Mouse (Mus musculus): Measurements from ENCODE around the gene Cep19. TPM values are rescaled to one million over a fixed set of nuclear protein-coding genes. Genes with fewer than 3 reads are reported as not detected.
A peak's percentile ranks its signal among the peaks of the same experiment; 100 is the strongest.

The Cep19 gene
- polyA plus RNA-seq (2012; rRNA removed) (11.5 and 15.6 TPM in 2 replicates), polyA plus RNA-seq (2014; fragmentation: Nextera tagmentation; extraction: Ambion mirVana) (28.4 and 32.2 TPM in 2 replicates)

DNA sequence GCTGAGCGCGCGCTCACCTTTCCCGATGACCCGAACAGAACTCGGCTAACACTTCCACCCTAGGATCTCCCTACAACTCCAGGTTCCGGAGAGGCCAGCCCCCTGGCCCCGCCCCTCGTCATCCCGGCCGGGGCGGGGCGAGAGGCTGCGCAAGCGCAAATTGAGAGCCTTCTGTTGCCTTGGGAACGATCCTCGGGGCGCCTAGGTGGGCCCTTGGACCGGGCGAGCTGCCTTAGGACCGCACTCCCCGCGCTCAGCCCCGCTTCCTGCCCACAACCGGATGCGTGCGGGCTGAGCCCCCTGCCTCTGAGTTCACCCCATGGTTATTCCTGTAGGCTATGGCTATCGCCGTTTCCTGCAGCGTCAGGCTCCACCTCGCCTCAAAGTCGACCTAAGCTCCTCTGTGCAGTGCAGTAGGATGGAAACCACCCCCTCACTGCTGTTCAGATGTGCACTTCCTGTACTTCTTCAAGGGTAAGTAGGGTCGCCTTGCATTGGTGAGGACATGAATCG lies at the start of gene Cep19, which contains the start of gene Pigx:
TSS of gene Cep19 (plus strand) at position 163 of the 513 bp plus-strand sequence.
TSS of gene Pigx (minus strand) at position 103 of the 513 bp plus-strand sequence.
- peak within 1 kb of the TSS; percentile 79 for H3K27ac ChIP-seq (replicated peaks; ENCODE audit: low read depth, low read length)
- WGBS = 0% methylated on average over 29 of the region's 34 CpGs

DNA sequence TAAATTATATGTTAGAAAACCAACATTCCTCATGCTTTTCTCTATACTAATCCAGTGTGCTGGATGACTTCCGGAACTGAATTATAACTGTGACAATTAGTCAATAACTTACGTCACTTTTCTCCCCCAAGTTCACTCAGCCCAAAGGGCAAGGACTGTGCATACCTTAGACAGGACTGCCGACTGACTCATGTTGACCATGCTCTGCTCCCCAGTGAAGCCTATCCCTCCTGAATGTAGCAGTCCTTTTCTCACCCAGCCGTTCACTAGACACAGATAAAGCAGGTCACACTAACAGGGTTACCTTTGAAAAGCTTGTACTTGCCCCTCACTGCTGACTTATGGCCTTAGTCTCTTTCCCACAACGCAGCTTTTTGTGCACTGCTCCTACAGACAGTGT lies 40.8 kb upstream of the Cep19 start:
- Histone ChIP-seq H3K4me2 (replicated peaks; ENCODE audit: low read depth, low read length, severe bottlenecking) (no peak overlapping the region), H3K9me3 (ENCODE audit: control insufficient read depth, low read length) (no peaks in the 10 kb centered on the region), H3K27me3 (ENCODE audit: control insufficient read depth, insufficient read depth, low read length) (no peaks in the 10 kb centered on the region), H3K36me3 (ENCODE audit: control insufficient read depth, insufficient read depth, low read length) (no peaks in the 10 kb centered on the region), H3K9ac (ENCODE audit: low read depth, low read length, severe bottlenecking) (no peak overlapping the region), H3K27ac (replicated peaks; ENCODE audit: low read depth, low read length) (no peak overlapping the region), H3K4me1 (ENCODE audit: control insufficient read depth, insufficient read depth, low read length) (no peaks in the 10 kb centered on the region), H3K4me3 (replicated peaks; ENCODE audit: low read length) (no peak overlapping the region)
- no peak for DNase-seq (ENCODE audit: low spot score)
- WGBS = 87% methylated on average over 5 of the region's 5 CpGs
- ATAC-seq (ENCODE audit: low FRiP score, low read depth) = no peak
- no peak for TF ChIP-seq POLR2A (IDR thresholded peaks at IDR 0.05; ENCODE audit: borderline replicate concordance, extremely low read depth, insufficient read depth, insufficient read length)

More for the DNA sequence above, at the start of gene Cep19, which contains the start of gene Pigx:
- Histone ChIP-seq H3K4me1 (ENCODE audit: control insufficient read depth, insufficient read depth, low read length) (peaks cover 8% of the 10 kb centered on the region; the same call in 1 of the 2 replicates), H3K4me3 (replicated peaks; ENCODE audit: low read length) (peak within 1 kb of the TSS; percentile 98), H3K36me3 (ENCODE audit: control insufficient read depth, insufficient read depth, low read length) (peaks cover 22% of the 10 kb centered on the region), H3K9ac (ENCODE audit: low read depth, low read length, severe bottlenecking) (peak within 1 kb of the TSS; percentile 86), H3K9me3 (ENCODE audit: control insufficient read depth, low read length) (no peaks in the 10 kb centered on the region), H3K4me2 (replicated peaks; ENCODE audit: low read depth, low read length, severe bottlenecking) (peak within 1 kb of the TSS; percentile 74), H3K27me3 (ENCODE audit: control insufficient read depth, insufficient read depth, low read length) (no peaks in the 10 kb centered on the region)
- DNase-seq (ENCODE audit: low spot score) (peak; percentile 89), ATAC-seq (ENCODE audit: low FRiP score, low read depth) (peak; percentile 96)
- TF ChIP-seq POLR2A (IDR thresholded peaks at IDR 0.05; ENCODE audit: borderline replicate concordance, extremely low read depth, insufficient read depth, insufficient read length) = no peak; the same call in 1 of the 2 replicates

DNA sequence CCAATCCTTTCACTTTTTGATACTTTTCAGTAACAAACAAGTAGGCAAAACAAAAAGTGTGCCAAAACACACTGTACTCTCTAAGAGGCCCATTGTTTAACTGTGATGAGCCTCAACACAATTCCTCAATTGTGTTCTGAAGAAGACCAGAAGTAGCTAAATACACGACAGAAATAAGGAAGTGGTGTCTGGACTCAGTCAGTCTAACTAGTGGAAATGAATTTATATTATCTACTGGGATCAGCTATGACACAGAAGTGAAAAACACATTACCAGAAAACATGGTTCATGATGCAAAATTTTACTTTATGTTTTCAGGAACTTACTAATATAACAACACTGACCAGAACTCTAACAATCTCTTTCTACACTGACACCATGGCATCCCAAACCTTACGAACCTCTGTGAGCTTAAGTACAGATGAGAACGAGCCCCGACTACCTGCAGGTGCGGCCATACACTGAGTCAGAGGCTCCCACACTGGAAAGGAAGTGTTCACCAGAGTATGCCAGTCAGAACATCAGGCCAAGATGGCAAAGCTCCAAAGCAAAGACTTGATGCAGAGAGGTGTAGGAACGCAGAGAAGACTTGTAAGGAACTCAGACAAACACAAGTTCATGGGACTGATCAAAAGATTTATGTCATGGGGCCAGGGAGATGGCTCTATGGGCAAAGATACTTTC lies 39.6 kb upstream of the Cep19 start:
- WGBS = 77% methylated on average over 6 of the region's 6 CpGs
- Histone ChIP-seq H3K4me1 (ENCODE audit: control insufficient read depth, insufficient read depth, low read length) (no peaks in the 10 kb centered on the region), H3K9ac (ENCODE audit: low read depth, low read length, severe bottlenecking) (no peak overlapping the region), H3K4me2 (replicated peaks; ENCODE audit: low read depth, low read length, severe bottlenecking) (no peak overlapping the region), H3K4me3 (replicated peaks; ENCODE audit: low read length) (no peak overlapping the region), H3K36me3 (ENCODE audit: control insufficient read depth, insufficient read depth, low read length) (no peaks in the 10 kb centered on the region), H3K27me3 (ENCODE audit: control insufficient read depth, insufficient read depth, low read length) (no peaks in the 10 kb centered on the region), H3K9me3 (ENCODE audit: control insufficient read depth, low read length) (no peaks in the 10 kb centered on the region), H3K27ac (replicated peaks; ENCODE audit: low read depth, low read length) (no peak overlapping the region)
- ATAC-seq (ENCODE audit: low FRiP score, low read depth) (no peak), DNase-seq (ENCODE audit: low spot score) (no peak)
- TF ChIP-seq POLR2A (IDR thresholded peaks at IDR 0.05; ENCODE audit: borderline replicate concordance, extremely low read depth, insufficient read depth, insufficient read length) = no peak

DNA sequence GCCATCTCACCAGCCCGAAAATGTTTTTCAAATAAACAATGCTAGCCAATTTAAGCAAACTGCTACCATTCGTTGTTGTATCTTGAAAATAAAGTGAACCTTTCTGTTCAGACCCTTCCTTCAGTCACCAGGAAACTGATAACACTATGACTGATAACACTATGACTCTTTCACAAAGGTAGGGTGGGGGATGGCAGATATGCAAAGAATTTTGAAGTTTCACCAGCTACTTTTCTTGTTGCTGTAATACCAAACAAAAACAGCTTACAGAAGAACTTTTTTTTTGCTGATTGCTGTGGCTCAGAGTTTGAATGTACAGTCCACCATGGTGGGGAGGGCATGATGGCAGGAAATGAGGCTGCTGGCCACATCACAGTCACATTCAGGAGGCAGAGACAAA lies 37.4 kb upstream of the Cep19 start:
- H3K9ac ChIP-seq (ENCODE audit: low read depth, low read length, severe bottlenecking) = no peak overlapping the region
- H3K27me3 ChIP-seq (ENCODE audit: control insufficient read depth, insufficient read depth, low read length) = no peaks in the 10 kb centered on the region
- no peak overlapping the region for H3K4me3 ChIP-seq (replicated peaks; ENCODE audit: low read length)
- no peaks in the 10 kb centered on the region for H3K4me1 ChIP-seq (ENCODE audit: control insufficient read depth, insufficient read depth, low read length)
- no peak for DNase-seq (ENCODE audit: low spot score)
- 84% methylated on average over 2 of the region's 2 CpGs for WGBS
- no peak overlapping the region for H3K4me2 ChIP-seq (replicated peaks; ENCODE audit: low read depth, low read length, severe bottlenecking)
- no peak for TF ChIP-seq POLR2A (IDR thresholded peaks at IDR 0.05; ENCODE audit: borderline replicate concordance, extremely low read depth, insufficient read depth, insufficient read length)
- H3K36me3 ChIP-seq (ENCODE audit: control insufficient read depth, insufficient read depth, low read length) = no peaks in the 10 kb centered on the region
- H3K9me3 ChIP-seq (ENCODE audit: control insufficient read depth, low read length) = no peaks in the 10 kb centered on the region
- ATAC-seq (ENCODE audit: low FRiP score, low read depth) = no peak
- H3K27ac ChIP-seq (replicated peaks; ENCODE audit: low read depth, low read length) = no peak overlapping the region

DNA sequence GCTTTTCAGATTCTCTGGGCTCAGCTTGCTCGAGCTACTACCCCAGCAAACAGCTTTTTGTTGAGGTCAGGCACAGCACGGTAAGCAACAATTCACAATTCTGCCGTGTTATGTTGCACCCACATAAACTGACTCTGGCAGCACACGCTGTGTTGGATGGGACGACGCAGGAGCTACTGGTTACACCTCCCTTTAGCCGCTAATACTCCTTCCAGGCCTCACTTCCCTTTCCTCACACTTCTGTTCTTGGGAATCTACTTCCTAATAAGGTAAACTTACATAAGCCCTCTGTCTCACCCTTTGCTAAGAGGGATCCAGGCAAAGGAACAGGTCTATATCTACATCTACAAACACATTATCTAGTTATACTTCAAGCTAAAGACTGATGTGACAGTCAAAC lies 35.7 kb upstream of the Cep19 start:
- no peak overlapping the region for H3K9ac ChIP-seq (ENCODE audit: low read depth, low read length, severe bottlenecking)
- no peak for DNase-seq (ENCODE audit: low spot score)
- no peak for ATAC-seq (ENCODE audit: low FRiP score, low read depth)
- no peak overlapping the region for H3K27ac ChIP-seq (replicated peaks; ENCODE audit: low read depth, low read length)
- 86% methylated on average over 7 of the region's 7 CpGs for WGBS
- no peak overlapping the region for H3K4me3 ChIP-seq (replicated peaks; ENCODE audit: low read length)
- H3K9me3 ChIP-seq (ENCODE audit: control insufficient read depth, low read length) = no peaks in the 10 kb centered on the region
- H3K36me3 ChIP-seq (ENCODE audit: control insufficient read depth, insufficient read depth, low read length) = no peaks in the 10 kb centered on the region
- TF ChIP-seq POLR2A (IDR thresholded peaks at IDR 0.05; ENCODE audit: borderline replicate concordance, extremely low read depth, insufficient read depth, insufficient read length) = no peak
- no peak overlapping the region for H3K4me2 ChIP-seq (replicated peaks; ENCODE audit: low read depth, low read length, severe bottlenecking)
- no peaks in the 10 kb centered on the region for H3K27me3 ChIP-seq (ENCODE audit: control insufficient read depth, insufficient read depth, low read length)
- no peaks in the 10 kb centered on the region for H3K4me1 ChIP-seq (ENCODE audit: control insufficient read depth, insufficient read depth, low read length)
